In the genomic region with DNA sequence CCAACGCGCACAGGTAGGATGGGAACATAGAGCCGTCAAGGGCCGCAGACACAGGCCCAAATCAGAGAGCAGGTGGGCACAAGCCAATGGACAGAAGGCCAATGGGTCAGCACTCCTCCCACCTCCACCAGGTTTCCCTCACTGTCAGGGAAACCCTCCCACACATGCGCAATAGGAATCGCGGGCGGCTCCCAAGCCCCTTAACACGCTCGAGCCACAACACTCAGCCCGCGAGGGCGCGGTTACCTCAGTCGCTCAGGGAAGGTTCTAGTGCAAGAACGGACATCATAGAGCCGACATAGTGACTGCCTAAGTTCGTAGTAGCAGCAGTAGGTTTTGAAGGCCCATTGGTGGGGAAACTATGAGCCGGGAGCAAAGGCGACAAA, we compare ENCODE assay signal across 1 mouse cellular context.
TF ChIP-seq lines count a peak whose summit lies in the region.

No protein-coding gene starts in this region.

TF ChIP-seq in CH12.LX, 34 proteins besides CTCF, POLR2A, EP300 and RAD21:
- TF ChIP-seq ELF1 (IDR thresholded peaks at IDR 0.05; ENCODE audit: low read depth, low read length): no peak
- no peak for TF ChIP-seq CHD2 (IDR thresholded peaks at IDR 0.05; ENCODE audit: low read length)
- 0 out of 2 replicates have a peak, but pooled peaks have one; percentile 30 for TF ChIP-seq KAT2A (IDR thresholded peaks at IDR 0.05; ENCODE audit: insufficient replicate concordance, low read length)
- TF ChIP-seq TCF12 (IDR thresholded peaks at IDR 0.05; ENCODE audit: low read depth, low read length): no peak
- no peak for TF ChIP-seq JUN (IDR thresholded peaks at IDR 0.05; ENCODE audit: insufficient read depth, low read depth, low read length)
- peak; percentile 81 for TF ChIP-seq NRF1 (IDR thresholded peaks at IDR 0.05; ENCODE audit: low read depth, low read length)
- no peak for TF ChIP-seq MAFK (IDR thresholded peaks at IDR 0.05; ENCODE audit: insufficient replicate concordance, low read length)
- no peak for TF ChIP-seq NELFE (IDR thresholded peaks at IDR 0.05; ENCODE audit: low read depth, low read length)
- TF ChIP-seq MXI1 (IDR thresholded peaks at IDR 0.05; ENCODE audit: low read depth, low read length): peak; percentile 19; the same call in 1 of the 2 replicates
- no peak for TF ChIP-seq UBTF (IDR thresholded peaks at IDR 0.05; ENCODE audit: low read depth, low read length)
- TF ChIP-seq MAZ (IDR thresholded peaks at IDR 0.05; ENCODE audit: low read depth, low read length): no peak
- TF ChIP-seq SMC3 (IDR thresholded peaks at IDR 0.05; ENCODE audit: low read depth, low read length): no peak
- no peak for TF ChIP-seq TBP (conservative IDR thresholded peaks at IDR 0.05; ENCODE audit: low read depth, low read length)
- TF ChIP-seq RCOR1 (conservative IDR thresholded peaks at IDR 0.05; ENCODE audit: low read depth, low read length): no peak
- no peak for TF ChIP-seq ZC3H11A (IDR thresholded peaks at IDR 0.05; ENCODE audit: low read depth, low read length)
- TF ChIP-seq CHD1 (IDR thresholded peaks at IDR 0.05; ENCODE audit: low read depth, low read length): peak; percentile 37; the same call in 1 of the 2 replicates
- TF ChIP-seq GABPA (IDR thresholded peaks at IDR 0.05; ENCODE audit: insufficient replicate concordance, low read depth, low read length): no peak
- no peak for TF ChIP-seq ZKSCAN1 (IDR thresholded peaks at IDR 0.05; ENCODE audit: borderline replicate concordance, low read depth, low read length)
- peak; percentile 37; the same call in 1 of the 2 replicates for TF ChIP-seq MYC (IDR thresholded peaks at IDR 0.05; ENCODE audit: low read depth, low read length)
